Mouse (Mus musculus): ENCODE measurements at regions not wholly inside any gene's neighbourhood (a gene's known extent, or its start where the extent isn't known, plus 50 kb on each side); places are given as distances from the start of the nearest gene placed in this dataset.

DNA sequence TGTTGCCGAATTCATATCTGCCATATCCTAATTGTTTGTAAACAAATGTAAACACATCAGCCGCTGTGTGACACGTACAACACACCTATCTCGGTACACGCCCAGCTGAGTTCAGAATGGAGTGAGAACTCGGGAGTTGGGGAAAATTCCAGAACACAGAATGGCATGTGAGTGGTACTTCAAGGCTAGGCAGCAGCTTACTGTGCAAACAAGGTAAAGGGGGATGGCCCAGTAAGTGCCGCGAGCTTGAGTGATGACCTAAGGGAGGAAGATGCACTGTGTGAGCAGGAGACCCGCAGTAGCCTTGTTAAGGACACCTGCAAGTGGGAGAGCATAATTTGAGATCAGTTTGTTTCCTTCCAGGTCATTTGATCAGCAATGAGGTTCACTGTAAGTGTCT lies 74.0 kb downstream of the Spry2 start:
- TF ChIP-seq GATA1 (IDR thresholded peaks at IDR 0.05; ENCODE audit: low read length) = no peak
- no peak for TF ChIP-seq TAL1 (IDR thresholded peaks at IDR 0.05; ENCODE audit: low read length)
